Mouse (Mus musculus) mesoderm, embryonic 11.5 days (tissue): Measurements from ENCODE around the gene Fam162a.
"Not testable (repeated sequence)": the region's sequence is repeated elsewhere in the genome, so short reads cannot be mapped to it uniquely, and the experiment has no call there.

ENCODE experiments used
- DNase-seq: peaks from one replicate; pipeline ENCODE4 v3.0.0-alpha.2; 2012; ENCODE audit warnings: low read depth, low spot score

Fam162a gene

GRCm38 (mm10) chr16:36071450-36072379 is at the start of gene Fam162a, which contains the start of gene Ccdc58:
Gene Fam162a (minus strand): TSS chr16:36071594.
Gene Ccdc58 (plus strand): TSS chr16:36071685.
- peak; percentile 92 for DNase-seq

- DNase-seq = not testable (repeated sequence)
Observed at GRCm38 (mm10) chr16:36115751-36116150, 44.4 kb upstream of the Fam162a start.

GRCm38 (mm10) chr16:36111486-36111885 is 40.1 kb upstream of the Fam162a start:
- DNase-seq = not testable (repeated sequence)

- no peak for DNase-seq
Observed at GRCm38 (mm10) chr16:36102211-36102610, 30.8 kb upstream of the Fam162a start.

- no peak for DNase-seq
Observed at GRCm38 (mm10) chr16:36101526-36101925, 30.1 kb upstream of the Fam162a start.

GRCm38 (mm10) chr16:36097813-36098499 is 26.6 kb upstream of the Fam162a start:
- DNase-seq = not testable (repeated sequence)

GRCm38 (mm10) chr16:36094079-36094478 is 22.7 kb upstream of the Fam162a start:
- DNase-seq = no peak

- no peak for DNase-seq
Observed at GRCm38 (mm10) chr16:36090785-36091509, 19.6 kb upstream of the Fam162a start.

GRCm38 (mm10) chr16:36089850-36090616 is 18.6 kb upstream of the Fam162a start:
- DNase-seq = no peak

GRCm38 (mm10) chr16:36089065-36089464 is 17.7 kb upstream of the Fam162a start:
- no peak for DNase-seq

GRCm38 (mm10) chr16:36087846-36088245 is 16.5 kb upstream of the Fam162a start:
- no peak for DNase-seq

GRCm38 (mm10) chr16:36079916-36080315 is 8.5 kb upstream of the Fam162a start:
- no peak for DNase-seq

GRCm38 (mm10) chr16:36074772-36075171 is 3.4 kb upstream of the Fam162a start:
- DNase-seq = no peak

GRCm38 (mm10) chr16:36072410-36073011 is 1.1 kb upstream of the Fam162a start:
- no peak for DNase-seq

GRCm38 (mm10) chr16:36071071-36071449 is 334 bp downstream of the Fam162a start:
- DNase-seq = no peak

GRCm38 (mm10) chr16:36069819-36070575 is 1.4 kb downstream of the Fam162a start:
- no peak for DNase-seq

- DNase-seq = no peak
Observed at GRCm38 (mm10) chr16:36068356-36068755, 3.0 kb downstream of the Fam162a start.

GRCm38 (mm10) chr16:36067694-36068093 is 3.7 kb downstream of the Fam162a start:
- no peak for DNase-seq

- no peak for DNase-seq
Observed at GRCm38 (mm10) chr16:36064904-36065303, 6.5 kb downstream of the Fam162a start.

GRCm38 (mm10) chr16:36063315-36063714 is 8.1 kb downstream of the Fam162a start:
- DNase-seq = no peak
